Mouse (Mus musculus): ENCODE measurements around the gene Pitpnm2. TPM values are rescaled to one million over a fixed set of nuclear protein-coding genes. Genes with fewer than 3 reads are reported as not detected.

The Pitpnm2 gene
- polyA plus RNA-seq, 1 experiment from 2014 or later: 10.2 TPM

DNA sequence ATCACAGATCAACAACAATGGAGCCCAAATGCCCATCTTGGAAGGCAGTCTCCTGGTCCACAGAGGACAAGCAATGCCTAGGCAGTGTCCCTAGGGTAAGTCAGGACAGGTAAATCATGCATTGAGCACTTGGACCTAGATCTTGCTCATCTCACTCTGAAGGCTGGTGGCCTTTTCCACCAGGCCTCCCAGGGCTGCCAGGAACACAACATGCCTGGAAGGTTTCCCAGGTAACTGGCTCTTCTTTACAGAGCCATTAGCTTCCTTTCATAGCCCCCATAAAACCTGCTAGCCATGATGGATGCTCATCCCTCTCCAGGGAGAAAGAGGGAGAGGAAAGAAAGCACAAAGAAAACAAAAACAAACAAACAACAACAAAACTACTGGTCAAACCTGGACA, 82.8 kb downstream of the Pitpnm2 start:
- Histone ChIP-seq H3K27ac (replicated peaks in 1 of 2; ENCODE audit: control insufficient read depth in 1 of 2, insufficient read depth in 1 of 2, low read depth in 2 of 2, low read length in 2 of 2) (peak overlapping the region; percentile 89 to 90), H3K4me1 (ENCODE audit: control insufficient read depth in 2 of 2, insufficient read depth in 2 of 2, low read length in 2 of 2) (peaks cover 61 to 90% of the 10 kb centered on the region in 2 experiments), H3K9ac (ENCODE audit: low read length) (no peak overlapping the region), H3K36me3 (ENCODE audit: control insufficient read depth, insufficient read depth, low read length) (0 out of 2 replicates have a peak, but pooled peaks cover 3% of the 10 kb centered on the region), H3K27me3 (ENCODE audit: control insufficient read depth, insufficient read depth, low read length) (no peaks in the 10 kb centered on the region), H3K4me2 (ENCODE audit: low read length) (no peak overlapping the region), H3K4me3 (ENCODE audit: control insufficient read depth in 1 of 2, insufficient read depth in 1 of 2, low read depth in 1 of 2, low read length in 2 of 2) (no peak overlapping the region), H3K9me3 (ENCODE audit: control insufficient read depth, low read length) (no peaks in the 10 kb centered on the region)
- no peak for ATAC-seq (ENCODE audit: insufficient number of reproducible peaks, insufficient read depth, low FRiP score, low read depth)

GRCm38 (mm10) chr5:124165622-124166570, 83.7 kb downstream of the Pitpnm2 start:
- Histone ChIP-seq H3K27me3 (ENCODE audit: control insufficient read depth, insufficient read depth, low read length) (no peaks in the 10 kb centered on the region), H3K9ac (ENCODE audit: low read length) (peak overlapping the region; percentile 63), H3K4me1 (ENCODE audit: control insufficient read depth in 2 of 2, insufficient read depth in 2 of 2, low read length in 2 of 2) (peaks cover 62 to 90% of the 10 kb centered on the region in 2 experiments), H3K4me2 (ENCODE audit: low read length) (peak overlapping the region; percentile 2; the same call in 1 of the 2 replicates), H3K9me3 (ENCODE audit: control insufficient read depth, low read length) (no peaks in the 10 kb centered on the region), H3K27ac (replicated peaks in 1 of 2; ENCODE audit: control insufficient read depth in 1 of 2, insufficient read depth in 1 of 2, low read depth in 2 of 2, low read length in 2 of 2) (peak overlapping the region; percentile 89 to 90), H3K36me3 (ENCODE audit: control insufficient read depth, insufficient read depth, low read length) (0 out of 2 replicates have a peak, but pooled peaks cover 3% of the 10 kb centered on the region), H3K4me3 (ENCODE audit: control insufficient read depth in 1 of 2, insufficient read depth in 1 of 2, low read depth in 1 of 2, low read length in 2 of 2) (no peak overlapping the region)
- ATAC-seq (ENCODE audit: insufficient number of reproducible peaks, insufficient read depth, low FRiP score, low read depth): peak; percentile 69
- WGBS: 15% methylated on average over 15 of the region's 15 CpGs

GRCm38 (mm10) chr5:124163445-124163844, 86.1 kb downstream of the Pitpnm2 start:
- H3K9ac ChIP-seq (ENCODE audit: low read length): peak overlapping the region; percentile 21; the same call in 1 of the 2 replicates
- no peak overlapping the region for H3K4me3 ChIP-seq (ENCODE audit: control insufficient read depth in 1 of 2, insufficient read depth in 1 of 2, low read depth in 1 of 2, low read length in 2 of 2)
- H3K27ac ChIP-seq (replicated peaks in 1 of 2; ENCODE audit: control insufficient read depth in 1 of 2, insufficient read depth in 1 of 2, low read depth in 2 of 2, low read length in 2 of 2): peak overlapping the region in 1 of 2 experiments; percentile 83; a peak in 2 of 4 replicates
- no peaks in the 10 kb centered on the region for H3K27me3 ChIP-seq (ENCODE audit: control insufficient read depth, insufficient read depth, low read length)
- H3K9me3 ChIP-seq (ENCODE audit: control insufficient read depth, low read length): no peaks in the 10 kb centered on the region
- H3K4me1 ChIP-seq (ENCODE audit: control insufficient read depth in 2 of 2, insufficient read depth in 2 of 2, low read length in 2 of 2): peaks cover 80 to 93% of the 10 kb centered on the region in 2 experiments
- WGBS: 74% methylated on average over 11 of the region's 11 CpGs
- ATAC-seq (ENCODE audit: insufficient number of reproducible peaks, insufficient read depth, low FRiP score, low read depth): no peak
- no peak overlapping the region for H3K4me2 ChIP-seq (ENCODE audit: low read length)
- H3K36me3 ChIP-seq (ENCODE audit: control insufficient read depth, insufficient read depth, low read length): 0 out of 2 replicates have a peak, but pooled peaks cover 3% of the 10 kb centered on the region

DNA sequence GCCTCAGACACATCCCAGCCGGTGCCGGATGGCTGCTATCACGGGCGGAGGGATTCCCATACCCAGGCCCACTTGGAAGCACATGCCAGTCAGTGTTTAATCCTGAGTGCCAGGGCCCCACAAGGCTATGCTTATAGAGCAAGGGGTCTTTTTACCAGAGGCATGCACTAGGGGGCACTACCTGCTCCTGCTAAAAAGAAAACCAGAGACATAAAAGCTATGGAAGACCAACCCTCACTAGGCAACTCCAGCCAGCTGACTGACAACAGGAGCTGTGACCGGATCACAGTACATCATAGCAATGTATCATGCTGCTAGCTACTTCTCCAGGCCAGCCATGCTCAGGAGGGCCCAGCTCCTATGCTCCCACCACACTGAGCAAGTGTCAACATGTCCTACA, 87.0 kb downstream of the Pitpnm2 start:
- Histone ChIP-seq H3K4me2 (ENCODE audit: low read length) (peak overlapping the region; percentile 38), H3K27ac (replicated peaks in 1 of 2; ENCODE audit: control insufficient read depth in 1 of 2, insufficient read depth in 1 of 2, low read depth in 2 of 2, low read length in 2 of 2) (peak overlapping the region; percentile 73 to 83), H3K27me3 (ENCODE audit: control insufficient read depth, insufficient read depth, low read length) (no peaks in the 10 kb centered on the region), H3K9me3 (ENCODE audit: control insufficient read depth, low read length) (no peaks in the 10 kb centered on the region), H3K4me3 (ENCODE audit: control insufficient read depth in 1 of 2, insufficient read depth in 1 of 2, low read depth in 1 of 2, low read length in 2 of 2) (no peak overlapping the region), H3K9ac (ENCODE audit: low read length) (peak overlapping the region; percentile 48; the same call in 1 of the 2 replicates), H3K36me3 (ENCODE audit: control insufficient read depth, insufficient read depth, low read length) (0 out of 2 replicates have a peak, but pooled peaks cover 3% of the 10 kb centered on the region), H3K4me1 (ENCODE audit: control insufficient read depth in 2 of 2, insufficient read depth in 2 of 2, low read length in 2 of 2) (peaks cover 79 to 89% of the 10 kb centered on the region in 2 experiments)
- ATAC-seq (ENCODE audit: insufficient number of reproducible peaks, insufficient read depth, low FRiP score, low read depth): no peak
- WGBS: 43% methylated on average over 5 of the region's 5 CpGs

DNA sequence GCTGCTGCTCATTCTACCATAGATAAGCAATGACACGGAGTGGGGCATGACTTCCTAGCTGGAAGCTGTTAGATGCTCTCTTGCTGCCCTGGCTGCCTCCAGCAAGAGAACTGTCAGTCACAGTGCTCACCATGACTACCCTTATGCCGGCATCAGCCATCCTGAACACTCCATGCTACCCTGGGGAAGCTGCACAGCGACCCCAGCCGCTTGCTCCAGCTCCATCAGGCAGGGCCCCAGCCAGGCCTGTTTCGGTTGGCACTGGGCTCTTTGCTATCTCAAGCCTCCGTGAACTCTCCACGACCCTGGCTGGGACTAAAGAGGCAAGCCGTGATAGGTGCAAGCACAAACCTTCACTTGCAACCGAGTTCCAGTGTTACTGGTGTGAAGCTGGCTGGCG, 87.7 kb downstream of the Pitpnm2 start:
- Histone ChIP-seq H3K36me3 (ENCODE audit: control insufficient read depth, insufficient read depth, low read length) (0 out of 2 replicates have a peak, but pooled peaks cover 3% of the 10 kb centered on the region), H3K9me3 (ENCODE audit: control insufficient read depth, low read length) (no peaks in the 10 kb centered on the region), H3K27ac (replicated peaks in 1 of 2; ENCODE audit: control insufficient read depth in 1 of 2, insufficient read depth in 1 of 2, low read depth in 2 of 2, low read length in 2 of 2) (peak overlapping the region; percentile 73 to 83), H3K4me3 (ENCODE audit: control insufficient read depth in 1 of 2, insufficient read depth in 1 of 2, low read depth in 1 of 2, low read length in 2 of 2) (no peak overlapping the region), H3K4me2 (ENCODE audit: low read length) (peak overlapping the region; percentile 38), H3K4me1 (ENCODE audit: control insufficient read depth in 2 of 2, insufficient read depth in 2 of 2, low read length in 2 of 2) (peaks cover 74 to 82% of the 10 kb centered on the region in 2 experiments), H3K27me3 (ENCODE audit: control insufficient read depth, insufficient read depth, low read length) (no peaks in the 10 kb centered on the region), H3K9ac (ENCODE audit: low read length) (peak overlapping the region; percentile 48; the same call in 1 of the 2 replicates)
- WGBS: 7% methylated on average over 10 of the region's 10 CpGs
- ATAC-seq (ENCODE audit: insufficient number of reproducible peaks, insufficient read depth, low FRiP score, low read depth): peak; percentile 48

GRCm38 (mm10) chr5:124159453-124159852, 90.1 kb downstream of the Pitpnm2 start:
- Histone ChIP-seq H3K4me1 (ENCODE audit: control insufficient read depth in 2 of 2, insufficient read depth in 2 of 2, low read length in 2 of 2) (peaks cover 53 to 64% of the 10 kb centered on the region in 2 experiments), H3K9ac (ENCODE audit: low read length) (no peak overlapping the region), H3K27ac (replicated peaks in 1 of 2; ENCODE audit: control insufficient read depth in 1 of 2, insufficient read depth in 1 of 2, low read depth in 2 of 2, low read length in 2 of 2) (0 out of 4 replicates have a peak overlapping the region, but pooled peaks of 1 of the 2 experiments have one; percentile 3), H3K9me3 (ENCODE audit: control insufficient read depth, low read length) (no peaks in the 10 kb centered on the region), H3K4me3 (ENCODE audit: control insufficient read depth in 1 of 2, insufficient read depth in 1 of 2, low read depth in 1 of 2, low read length in 2 of 2) (no peak overlapping the region), H3K4me2 (ENCODE audit: low read length) (no peak overlapping the region), H3K36me3 (ENCODE audit: control insufficient read depth, insufficient read depth, low read length) (0 out of 2 replicates have a peak, but pooled peaks cover 3% of the 10 kb centered on the region), H3K27me3 (ENCODE audit: control insufficient read depth, insufficient read depth, low read length) (no peaks in the 10 kb centered on the region)
- ATAC-seq (ENCODE audit: insufficient number of reproducible peaks, insufficient read depth, low FRiP score, low read depth): no peak
- WGBS: 25% methylated on average over 7 of the region's 7 CpGs

- no peak overlapping the region for H3K4me2 ChIP-seq (ENCODE audit: low read length)
- H3K27me3 ChIP-seq (ENCODE audit: control insufficient read depth, insufficient read depth, low read length): no peaks in the 10 kb centered on the region
- peaks cover 43 to 53% of the 10 kb centered on the region in 2 experiments for H3K4me1 ChIP-seq (ENCODE audit: control insufficient read depth in 2 of 2, insufficient read depth in 2 of 2, low read length in 2 of 2)
- H3K9me3 ChIP-seq (ENCODE audit: control insufficient read depth, low read length): no peaks in the 10 kb centered on the region
- H3K4me3 ChIP-seq (ENCODE audit: control insufficient read depth in 1 of 2, insufficient read depth in 1 of 2, low read depth in 1 of 2, low read length in 2 of 2): no peak overlapping the region
- H3K36me3 ChIP-seq (ENCODE audit: control insufficient read depth, insufficient read depth, low read length): no peaks in the 10 kb centered on the region
- no peak for ATAC-seq (ENCODE audit: insufficient number of reproducible peaks, insufficient read depth, low FRiP score, low read depth)
- no peak overlapping the region for H3K9ac ChIP-seq (ENCODE audit: low read length)
- H3K27ac ChIP-seq (replicated peaks in 1 of 2; ENCODE audit: control insufficient read depth in 1 of 2, insufficient read depth in 1 of 2, low read depth in 2 of 2, low read length in 2 of 2): peak overlapping the region; percentile 19 to 47; a peak in 2 of 4 replicates
- 32% methylated on average over 4 of the region's 4 CpGs for WGBS
Measured at GRCm38 (mm10) chr5:124158305-124158704, 91.3 kb downstream of the Pitpnm2 start.
